Mouse (Mus musculus): ENCODE measurements around the gene Adamtsl5. TPM values are rescaled to one million over a fixed set of nuclear protein-coding genes. Genes with fewer than 3 reads are reported as not detected.

Adamtsl5 gene
- polyA plus RNA-seq, 1 experiment from 2014 or later = 0.27 TPM

GRCm38 (mm10) chr10:80331636-80332524 lies 16.3 kb downstream of the Adamtsl5 start:
- 79% methylated on average over 10 of the region's 10 CpGs for WGBS
- DNase-seq (ENCODE audit: extremely low spot score, low spot score) = no peak
- H3K4me3 ChIP-seq = no peak overlapping the region
- no peaks in the 10 kb centered on the region for H3K9me3 ChIP-seq
- peaks cover 31% of the 10 kb centered on the region for H3K4me1 ChIP-seq
- H3K27me3 ChIP-seq (ENCODE audit: poor library complexity, severe bottlenecking) = peaks cover 72% of the 10 kb centered on the region
- H3K27ac ChIP-seq = no peak overlapping the region
- peaks cover 4% of the 10 kb centered on the region for H3K36me3 ChIP-seq (replicated peaks)

DNA sequence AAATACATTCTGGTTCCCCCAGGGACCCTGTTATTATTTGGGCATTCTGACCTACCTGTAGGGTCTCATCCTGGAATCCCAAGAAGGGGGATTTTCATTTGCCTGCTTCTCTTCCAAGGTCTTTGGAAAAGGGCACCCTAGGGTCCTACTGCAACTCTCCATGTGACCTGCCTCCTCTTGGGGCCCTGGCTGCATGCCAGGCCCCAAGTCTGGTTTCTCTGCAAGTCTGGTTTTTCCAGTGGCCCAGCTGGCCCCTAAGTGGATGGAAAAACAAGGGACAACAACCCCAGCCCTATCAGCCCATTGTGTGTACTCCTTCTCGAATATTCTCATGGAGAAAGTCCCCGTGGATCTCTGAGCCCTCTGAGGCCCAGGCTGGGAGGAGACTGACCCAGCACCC lies 17.3 kb downstream of the Adamtsl5 start:
- Histone ChIP-seq H3K4me1 (peaks cover 31% of the 10 kb centered on the region), H3K27ac (no peak overlapping the region), H3K36me3 (replicated peaks) (peaks cover 4% of the 10 kb centered on the region), H3K9me3 (no peaks in the 10 kb centered on the region), H3K27me3 (ENCODE audit: poor library complexity, severe bottlenecking) (peaks cover 62% of the 10 kb centered on the region), H3K4me3 (peak overlapping the region; percentile 56; the same call in 1 of the 2 replicates)
- 76% methylated on average over 2 of the region's 2 CpGs for WGBS
- no peak for DNase-seq (ENCODE audit: extremely low spot score, low spot score)

DNA sequence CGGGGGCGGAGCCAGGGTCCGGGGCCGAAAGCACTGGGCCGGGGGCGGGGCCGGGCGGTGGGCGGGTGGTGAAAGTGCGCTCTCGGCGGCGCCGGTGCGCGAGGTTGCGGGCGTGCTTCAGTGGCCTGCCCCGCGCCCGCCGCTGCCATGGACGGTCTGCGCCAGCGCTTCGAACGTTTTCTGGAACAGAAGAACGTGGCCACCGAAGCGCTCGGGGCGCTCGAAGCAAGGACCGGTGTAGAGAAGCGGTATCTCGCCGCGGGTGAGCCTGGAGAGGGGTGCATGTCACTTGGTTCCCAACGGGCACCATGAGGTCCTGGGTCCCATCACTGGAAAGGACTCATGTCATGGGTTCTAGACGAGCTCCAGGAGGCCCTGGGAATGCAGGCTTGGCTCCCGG lies 18.1 kb downstream of the Adamtsl5 start:
- Histone ChIP-seq H3K9me3 (no peaks in the 10 kb centered on the region), H3K4me3 (peak overlapping the region; percentile 56), H3K27me3 (ENCODE audit: poor library complexity, severe bottlenecking) (peaks cover 60% of the 10 kb centered on the region), H3K27ac (peak overlapping the region; percentile 62), H3K36me3 (replicated peaks) (no peaks in the 10 kb centered on the region), H3K4me1 (peaks cover 35% of the 10 kb centered on the region)
- WGBS = 2% methylated on average over 40 of the region's 41 CpGs
- DNase-seq (ENCODE audit: extremely low spot score, low spot score) = no peak

DNA sequence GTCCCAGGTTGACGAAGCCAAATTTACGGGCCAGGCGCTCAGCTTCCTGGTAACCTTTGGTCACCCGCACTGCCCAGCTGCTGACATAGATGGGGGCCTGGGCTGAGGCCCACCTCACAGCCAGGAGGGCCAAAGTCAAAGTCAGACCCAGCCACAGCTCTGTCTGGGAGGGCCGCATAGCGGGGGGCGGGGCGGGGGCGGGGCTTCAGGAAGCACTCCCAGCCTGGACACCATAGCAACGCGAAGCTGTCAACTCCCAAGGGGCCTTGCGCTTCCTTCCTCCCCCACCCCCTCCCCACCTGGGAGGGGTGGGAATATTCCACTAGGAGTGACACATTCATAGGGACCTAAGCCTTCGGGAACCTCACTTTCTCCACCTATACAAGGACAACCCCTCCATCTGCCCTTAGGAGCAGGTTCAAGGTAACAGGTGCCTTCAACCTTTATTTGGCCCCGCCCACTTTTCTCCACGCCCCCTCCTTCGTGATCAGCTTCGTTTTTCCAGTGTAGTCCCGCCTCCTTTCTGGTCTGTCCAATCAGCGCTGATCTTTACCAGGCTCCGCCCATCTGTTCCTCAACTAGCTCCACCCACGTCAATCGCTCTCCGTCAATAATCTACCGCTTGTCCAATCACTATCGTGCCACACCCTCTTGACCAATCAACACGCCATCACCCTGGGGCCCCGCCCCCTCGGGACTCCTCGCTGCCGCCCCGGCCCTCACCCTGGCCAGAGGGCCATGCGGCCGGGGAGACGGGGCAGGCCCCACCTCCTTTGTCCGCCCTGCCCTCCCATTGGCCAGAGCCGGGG lies 18.7 kb downstream of the Adamtsl5 start, which contains the start of the genes Pcsk4 and Reep6:
Gene Pcsk4 (minus strand): TSS at position 226 of the 809 bp plus-strand sequence.
Gene Reep6 (plus strand): TSS at position 681 of the 809 bp plus-strand sequence.
- H3K27ac ChIP-seq = peak within 1 kb of the TSS; percentile 62
- no peaks in the 10 kb centered on the region for H3K36me3 ChIP-seq (replicated peaks)
- peaks cover 41% of the 10 kb centered on the region for H3K4me1 ChIP-seq
- H3K4me3 ChIP-seq = peak within 1 kb of the TSS; percentile 56
- no peaks in the 10 kb centered on the region for H3K9me3 ChIP-seq
- peak; percentile 98 for DNase-seq (ENCODE audit: extremely low spot score, low spot score)
- H3K27me3 ChIP-seq (ENCODE audit: poor library complexity, severe bottlenecking) = peaks cover 61% of the 10 kb centered on the region
- WGBS = 3% methylated on average over 36 of the region's 36 CpGs

- peaks cover 60% of the 10 kb centered on the region for H3K4me1 ChIP-seq
- WGBS = 89% methylated on average over 21 of the region's 21 CpGs
Observed at GRCm38 (mm10) chr10:80325045-80325444, 23.2 kb downstream of the Adamtsl5 start.

GRCm38 (mm10) chr10:80324120-80325037 lies 23.8 kb downstream of the Adamtsl5 start:
- Histone ChIP-seq H3K4me1 (peaks cover 60% of the 10 kb centered on the region), H3K27me3 (ENCODE audit: poor library complexity, severe bottlenecking) (peaks cover 56% of the 10 kb centered on the region), H3K36me3 (replicated peaks) (peaks cover 5% of the 10 kb centered on the region; the same call in 1 of the 2 replicates), H3K27ac (no peak overlapping the region), H3K4me3 (peak overlapping the region; percentile 76), H3K9me3 (no peaks in the 10 kb centered on the region)
- DNase-seq (ENCODE audit: extremely low spot score, low spot score) = no peak
- whole genome bisulfite sequencing = 80% methylated on average over 17 of the region's 17 CpGs

More at GRCm38 (mm10) chr10:80325045-80325444, 23.2 kb downstream of the Adamtsl5 start:
- Histone ChIP-seq H3K36me3 (replicated peaks) (peaks cover 5% of the 10 kb centered on the region; the same call in 1 of the 2 replicates), H3K27me3 (ENCODE audit: poor library complexity, severe bottlenecking) (peaks cover 56% of the 10 kb centered on the region), H3K4me3 (peak overlapping the region; percentile 14; the same call in 1 of the 2 replicates), H3K9me3 (no peaks in the 10 kb centered on the region), H3K27ac (no peak overlapping the region)
- DNase-seq (ENCODE audit: extremely low spot score, low spot score) = no peak

GRCm38 (mm10) chr10:80323261-80324119 lies 24.7 kb downstream of the Adamtsl5 start:
- DNase-seq (ENCODE audit: extremely low spot score, low spot score) = peak; percentile 64
- H3K4me1 ChIP-seq = peaks cover 60% of the 10 kb centered on the region
- WGBS = 2% methylated on average over 44 of the region's 46 CpGs
- no peaks in the 10 kb centered on the region for H3K9me3 ChIP-seq
- H3K27me3 ChIP-seq (ENCODE audit: poor library complexity, severe bottlenecking) = peaks cover 51% of the 10 kb centered on the region
- H3K27ac ChIP-seq = peak overlapping the region; percentile 85
- H3K36me3 ChIP-seq (replicated peaks) = peaks cover 13% of the 10 kb centered on the region
- peak overlapping the region; percentile 76 for H3K4me3 ChIP-seq

DNA sequence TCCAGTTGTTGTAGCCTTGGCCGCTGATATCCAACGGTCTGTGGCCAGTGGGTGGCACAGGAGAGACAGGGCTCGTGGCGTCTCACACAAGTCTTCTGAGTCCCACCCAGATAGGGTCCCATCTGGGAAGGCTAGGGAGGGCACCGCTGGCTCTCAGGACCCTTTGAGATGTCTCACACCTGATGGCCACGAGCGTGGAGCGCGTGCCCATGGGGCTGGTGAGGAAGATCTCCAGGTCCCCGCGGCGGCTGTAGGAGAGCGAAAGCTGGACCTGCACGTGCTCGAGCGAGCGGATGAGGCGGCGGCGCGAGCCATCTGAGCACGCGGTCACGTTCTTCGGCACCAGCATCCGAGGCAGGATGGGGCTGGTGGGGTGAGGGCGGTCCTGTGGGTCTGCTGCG lies 25.4 kb downstream of the Adamtsl5 start:
- H3K27me3 ChIP-seq (ENCODE audit: poor library complexity, severe bottlenecking) = peaks cover 49% of the 10 kb centered on the region
- 9% methylated on average over 28 of the region's 28 CpGs for WGBS
- no peak for DNase-seq (ENCODE audit: extremely low spot score, low spot score)
- peak overlapping the region; percentile 85 for H3K27ac ChIP-seq
- peaks cover 63% of the 10 kb centered on the region for H3K4me1 ChIP-seq
- H3K9me3 ChIP-seq = no peaks in the 10 kb centered on the region
- peaks cover 20% of the 10 kb centered on the region for H3K36me3 ChIP-seq (replicated peaks)
- H3K4me3 ChIP-seq = peak overlapping the region; percentile 76

- WGBS = 92% methylated on average over 21 of the region's 21 CpGs
- Histone ChIP-seq H3K27ac (peak overlapping the region; percentile 12), H3K27me3 (ENCODE audit: poor library complexity, severe bottlenecking) (peaks cover 53% of the 10 kb centered on the region), H3K9me3 (no peaks in the 10 kb centered on the region), H3K36me3 (replicated peaks) (peaks cover 29% of the 10 kb centered on the region), H3K4me1 (peaks cover 71% of the 10 kb centered on the region), H3K4me3 (peak overlapping the region; percentile 76)
- no peak for DNase-seq (ENCODE audit: extremely low spot score, low spot score)
Observed at GRCm38 (mm10) chr10:80321670-80322581, 26.3 kb downstream of the Adamtsl5 start.

GRCm38 (mm10) chr10:80321014-80321669 lies 27.1 kb downstream of the Adamtsl5 start:
- Histone ChIP-seq H3K9me3 (no peaks in the 10 kb centered on the region), H3K27ac (peak overlapping the region; percentile 12), H3K36me3 (replicated peaks) (peaks cover 34% of the 10 kb centered on the region), H3K4me3 (peak overlapping the region; percentile 94; the same call in 1 of the 2 replicates), H3K27me3 (ENCODE audit: poor library complexity, severe bottlenecking) (peaks cover 61% of the 10 kb centered on the region), H3K4me1 (peaks cover 79% of the 10 kb centered on the region)
- WGBS = 83% methylated on average over 6 of the region's 6 CpGs
- no peak for DNase-seq (ENCODE audit: extremely low spot score, low spot score)
